8 mouse cellular contexts compared by ENCODE assay signal in genomic region chr1:125560259-125561192, GRCm38 (mm10). TPM values are rescaled to one million over a fixed set of nuclear protein-coding genes. Genes with fewer than 3 reads are reported as not detected.
DNase-seq lines count a peak whose midpoint lies in the region; ATAC-seq and TF ChIP-seq lines count a peak whose summit lies in the region.

Gene Slc35f5, plus strand, starts transcription at chr1:125560595.

- H3K27ac ChIP-seq in heart, embryonic 12.5 days (ENCODE audit: poor library complexity, severe bottlenecking) = peak within 1 kb of the TSS; percentile 93
- H3K27ac ChIP-seq in kidney, postnatal 0 days = peak within 1 kb of the TSS; percentile 98
- peak within 1 kb of the TSS; percentile 91 for H3K27ac ChIP-seq in liver, embryonic 11.5 days (ENCODE audit: low read depth, low read length)
- H3K27ac ChIP-seq in stomach, embryonic 14.5 days (ENCODE audit: low read length) = peak within 1 kb of the TSS; percentile 95

- H3K79me3 ChIP-seq in C2C12 (ENCODE audit: low read depth) = peaks cover 9% of the 10 kb centered on the region

- peak within 1 kb of the TSS; percentile 61 for H3K4me3 ChIP-seq in C2C12 (ENCODE audit: insufficient read depth, poor library complexity, severe bottlenecking)
- peak within 1 kb of the TSS; percentile 72 for H3K4me3 ChIP-seq in erythroblast, embryonic 14.5 days (replicated peaks)
- H3K4me3 ChIP-seq in heart, embryonic 12.5 days = peak within 1 kb of the TSS; percentile 91
- H3K4me3 ChIP-seq in kidney, postnatal 0 days (replicated peaks; ENCODE audit: low read depth, low read length) = peak within 1 kb of the TSS; percentile 84
- peak within 1 kb of the TSS; percentile 81 for H3K4me3 ChIP-seq in liver, embryonic 11.5 days (ENCODE audit: low read depth, low read length)
- peak within 1 kb of the TSS; percentile 80 for H3K4me3 ChIP-seq in stomach, embryonic 14.5 days (ENCODE audit: low read depth, low read length)

- DNase-seq in brain, embryonic 14.5 days (ENCODE audit: low read depth) = peak; percentile 98
- DNase-seq in kidney, postnatal 0 days (ENCODE audit: low spot score) = peak; percentile 98
- DNase-seq in liver, embryonic 11.5 days (ENCODE audit: low spot score) = peak; percentile 96
- peak; percentile 73 for DNase-seq in naive thymus-derived CD4-positive, alpha-beta T cell, adult 2 months (ENCODE audit: low read depth)

- H3K4me1 ChIP-seq in erythroblast, embryonic 14.5 days (ENCODE audit: control insufficient read depth) = peaks cover 22% of the 10 kb centered on the region
- peaks cover 12% of the 10 kb centered on the region for H3K4me1 ChIP-seq in heart, embryonic 12.5 days (replicated peaks)
- H3K4me1 ChIP-seq in kidney, postnatal 0 days (replicated peaks; ENCODE audit: insufficient read depth, low read length) = no peaks in the 10 kb centered on the region
- no peaks in the 10 kb centered on the region; the same call in none of the 2 replicates for H3K4me1 ChIP-seq in liver, embryonic 11.5 days (replicated peaks; ENCODE audit: control insufficient read depth, insufficient read depth, low read length)
- H3K4me1 ChIP-seq in stomach, embryonic 14.5 days (ENCODE audit: control insufficient read depth, insufficient read depth, low read length) = peaks cover 13% of the 10 kb centered on the region

- no peaks in the 10 kb centered on the region for H3K9me3 ChIP-seq in erythroblast, embryonic 14.5 days (ENCODE audit: control insufficient read depth, low read length)
- H3K9me3 ChIP-seq in heart, embryonic 12.5 days (replicated peaks) = no peaks in the 10 kb centered on the region
- no peaks in the 10 kb centered on the region for H3K9me3 ChIP-seq in kidney, postnatal 0 days (replicated peaks; ENCODE audit: low read length)
- H3K9me3 ChIP-seq in liver, embryonic 11.5 days (ENCODE audit: control insufficient read depth, low read length) = no peaks in the 10 kb centered on the region
- no peaks in the 10 kb centered on the region for H3K9me3 ChIP-seq in stomach, embryonic 14.5 days (ENCODE audit: control insufficient read depth, low read depth, low read length)

- peak; percentile 68 for TF ChIP-seq POLR2A in brain, embryonic 14.5 days (IDR thresholded peaks at IDR 0.05; ENCODE audit: borderline replicate concordance, extremely low read depth, insufficient read depth, insufficient read length, poor library complexity, severe bottlenecking)

- WGBS in heart, embryonic 12.5 days = under 1% methylated on average over 60 of the region's 61 CpGs
- under 1% methylated on average over 60 of the region's 61 CpGs for WGBS in kidney, postnatal 0 days
- under 1% methylated on average over 60 of the region's 61 CpGs for WGBS in liver, embryonic 11.5 days
- under 1% methylated on average over 60 of the region's 61 CpGs for whole genome bisulfite sequencing in stomach, embryonic 14.5 days

- H3K4me2 ChIP-seq in heart, embryonic 12.5 days = peak within 1 kb of the TSS; percentile 78
- H3K4me2 ChIP-seq in kidney, postnatal 0 days (ENCODE audit: low read length) = peak within 1 kb of the TSS; percentile 67
- peak within 1 kb of the TSS; percentile 90 for H3K4me2 ChIP-seq in liver, embryonic 11.5 days
- H3K4me2 ChIP-seq in stomach, embryonic 14.5 days (replicated peaks; ENCODE audit: low read depth, low read length) = peak within 1 kb of the TSS; percentile 59

- H3K79me2 ChIP-seq in C2C12 (ENCODE audit: control insufficient read depth, insufficient read depth) = peaks cover 15% of the 10 kb centered on the region

- ATAC-seq in heart, embryonic 12.5 days (ENCODE audit: insufficient number of reproducible peaks, low FRiP score) = peak; percentile 96
- peak; percentile 96 for ATAC-seq in kidney, postnatal 0 days (replicated peaks; ENCODE audit: low FRiP score, low read depth)
- ATAC-seq in liver, embryonic 11.5 days (replicated peaks; ENCODE audit: low FRiP score) = peak; percentile 92
- ATAC-seq in stomach, embryonic 14.5 days (ENCODE audit: insufficient number of reproducible peaks, insufficient read depth, low FRiP score, low read depth) = peak; percentile 94

- H3ac ChIP-seq in C2C12 (ENCODE audit: control insufficient read depth, insufficient read length, low read depth) = peak within 1 kb of the TSS; percentile 91

- no peak for TF ChIP-seq CTCF in C2C12 (IDR thresholded peaks at IDR 0.05; ENCODE audit: control insufficient read depth, insufficient read depth, insufficient read length)
- TF ChIP-seq CTCF in brain, embryonic 14.5 days (IDR thresholded peaks at IDR 0.05; ENCODE audit: borderline replicate concordance, extremely low read depth, insufficient read depth, insufficient read length) = no peak
- peak; percentile 32; the same call in 1 of the 2 replicates for TF ChIP-seq CTCF in kidney, postnatal 0 days (IDR thresholded peaks at IDR 0.05; ENCODE audit: low read depth)

- H3K9ac ChIP-seq in heart, embryonic 12.5 days = peak within 1 kb of the TSS; percentile 97
- H3K9ac ChIP-seq in kidney, postnatal 0 days (ENCODE audit: low read depth, low read length) = peak within 1 kb of the TSS; percentile 92
- peak within 1 kb of the TSS; percentile 81 for H3K9ac ChIP-seq in liver, embryonic 11.5 days (ENCODE audit: low read depth, low read length)
- H3K9ac ChIP-seq in stomach, embryonic 14.5 days (replicated peaks; ENCODE audit: low read depth, low read length) = peak within 1 kb of the TSS; percentile 92

- no peaks in the 10 kb centered on the region for H3K36me3 ChIP-seq in C2C12 (ENCODE audit: control insufficient read depth, insufficient read depth)
- no peaks in the 10 kb centered on the region; the same call in 1 of the 2 replicates for H3K36me3 ChIP-seq in erythroblast, embryonic 14.5 days (ENCODE audit: control insufficient read depth)
- peaks cover 13% of the 10 kb centered on the region for H3K36me3 ChIP-seq in heart, embryonic 12.5 days
- H3K36me3 ChIP-seq in kidney, postnatal 0 days (ENCODE audit: insufficient read depth, low read length) = 0 out of 2 replicates have a peak, but pooled peaks cover 11% of the 10 kb centered on the region
- no peaks in the 10 kb centered on the region; the same call in 1 of the 2 replicates for H3K36me3 ChIP-seq in liver, embryonic 11.5 days (ENCODE audit: control insufficient read depth, insufficient read depth, low read length)
- H3K36me3 ChIP-seq in stomach, embryonic 14.5 days (ENCODE audit: control insufficient read depth, insufficient read depth, low read length) = no peaks in the 10 kb centered on the region; the same call in 1 of the 2 replicates

- H3K27me3 ChIP-seq in C2C12 (ENCODE audit: control insufficient read depth, insufficient read depth, insufficient read length) = no peaks in the 10 kb centered on the region
- no peaks in the 10 kb centered on the region for H3K27me3 ChIP-seq in erythroblast, embryonic 14.5 days (ENCODE audit: control insufficient read depth)
- no peaks in the 10 kb centered on the region for H3K27me3 ChIP-seq in heart, embryonic 12.5 days (replicated peaks)
- H3K27me3 ChIP-seq in kidney, postnatal 0 days (ENCODE audit: insufficient read depth, low read length) = no peaks in the 10 kb centered on the region
- no peaks in the 10 kb centered on the region for H3K27me3 ChIP-seq in liver, embryonic 11.5 days (replicated peaks; ENCODE audit: control insufficient read depth, insufficient read depth, low read length)
- no peaks in the 10 kb centered on the region for H3K27me3 ChIP-seq in stomach, embryonic 14.5 days (ENCODE audit: control insufficient read depth, insufficient read depth, low read length)

TF ChIP-seq in C2C12, 6 proteins besides CTCF, POLR2A, EP300 and RAD21:
- TF ChIP-seq FOSL1 (IDR thresholded peaks at IDR 0.05; ENCODE audit: insufficient read depth, low read length, poor library complexity, severe bottlenecking) = no peak
- TF ChIP-seq MAX (IDR thresholded peaks at IDR 0.05) = peak; percentile 41

RNA-seq across cellular contexts. Expression of gene Slc35f5, which starts in this region (rescaled TPM):
- 7.8 TPM for polyA plus RNA-seq in C2C12 (2012; fragmentation: generic; extraction: Trizol)
- polyA plus RNA-seq in brain, embryonic 14.5 days (2012; rRNA removed) = 26.6 and 28.6 TPM in 2 replicates
- not detected in 2 replicates for polyA plus RNA-seq in erythroblast, embryonic 14.5 days (2012)
- 60.1 and 65.4 TPM in 2 replicates for polyA plus RNA-seq in heart, embryonic 12.5 days (2016; fragmentation: Nextera tagmentation; extraction: Ambion mirVana)
- polyA plus RNA-seq in kidney, postnatal 0 days (2015; fragmentation: Nextera tagmentation; extraction: Ambion mirVana) = 69.5 and 73.6 TPM in 2 replicates
- 28.5 and 30.4 TPM in 2 replicates for polyA plus RNA-seq in liver, embryonic 11.5 days (2014; fragmentation: Nextera tagmentation; extraction: Ambion mirVana)
- 61.8 and 62.5 TPM in 2 replicates for polyA plus RNA-seq in stomach, embryonic 14.5 days (2014; fragmentation: Nextera tagmentation; extraction: Ambion mirVana)

Comparison
In these comparisons a context has a peak if more than half of its experiments do, and no peak if none do; other contexts are left out.
1. Peak in every context shown above with its lines: DNase-seq, ATAC-seq, H3K4me3 ChIP-seq and H3K27ac ChIP-seq.